Mouse (Mus musculus) liver, embryonic 13.5 days (tissue): ENCODE data around the gene Ptprc. TPM values are rescaled to one million over a fixed set of nuclear protein-coding genes. Genes with fewer than 3 reads are reported as not detected.

ENCODE experiments used
- ATAC-seq: fragments of 200-750 bp; cut with Nextera tagmentation; 2 replicates; pipeline ENCODE4 v1.8.0; 2017; ENCODE audit warnings: low read depth, mild to moderate bottlenecking, moderate number of reproducible peaks, moderate library complexity
- DNase-seq: peaks from one replicate; pipeline ENCODE4 v3.0.0; 2022
- H3K27ac ChIP-seq: fragments of 300-500 bp; sonication (generic); 2 replicates; pipeline ENCODE4 v1.5.1; 2015; ENCODE audit warnings: moderate library complexity, mild to moderate bottlenecking, inconsistent platforms
- H3K27me3 ChIP-seq: fragments of 300-500 bp; sonication (generic); 2 replicates; pipeline ENCODE4 v1.6.1; 2015; ENCODE audit warnings: mild to moderate bottlenecking, inconsistent platforms
- H3K36me3 ChIP-seq: fragments of 300-500 bp; sonication (generic); 2 replicates; pipeline ENCODE4 v1.6.1; 2015; ENCODE audit warnings: mild to moderate bottlenecking, inconsistent platforms
- H3K4me1 ChIP-seq: fragments of 300-500 bp; sonication (generic); replicated peaks from 2 replicates; pipeline ENCODE4 v1.6.1; 2015; ENCODE audit warnings: inconsistent platforms
- H3K4me2 ChIP-seq: fragments of 300-500 bp; sonication (generic); 2 replicates; pipeline ENCODE4 v1.6.1; 2015; ENCODE audit warnings: inconsistent platforms, mild to moderate bottlenecking, moderate library complexity
- H3K4me3 ChIP-seq: fragments of 300-500 bp; sonication (generic); replicated peaks from 2 replicates; pipeline ENCODE4 v1.5.1; 2015; ENCODE audit warnings: mild to moderate bottlenecking, inconsistent platforms
- H3K9ac ChIP-seq: fragments of 300-500 bp; sonication (generic); 2 replicates; pipeline ENCODE4 v1.6.1; 2015; ENCODE audit warnings: mild to moderate bottlenecking, inconsistent platforms
- H3K9me3 ChIP-seq: fragments of 300-500 bp; sonication (generic); replicated peaks from 2 replicates; pipeline ENCODE4 v1.6.1; 2016; ENCODE audit warnings: inconsistent platforms
- WGBS: fragments of 180-500 bp; shearing (Covaris S2); methylation state at CpG from one replicate; pipeline ENCODE4 v1.1.7; 2015; ENCODE audit not compliant: insufficient replicate concordance; 5-methylcytosine and 5-hydroxymethylcytosine counted together
- polyA plus RNA-seq: library from polyadenylated mRNA; unstranded; fragments of >200 nt; fragmentation: Nextera tagmentation; extraction: Ambion mirVana; gene quantifications from 2 replicates; pipeline ENCODE4 v1.2.1, GENCODE M21; 2015

The Ptprc gene
- polyA plus RNA-seq, 1 experiment from 2014 or later, result 5.6 TPM

- 52% methylated on average over 2 of the region's 2 CpGs for WGBS
- no peak overlapping the region for H3K27ac ChIP-seq
Observed at GRCm38 (mm10) chr1:138131739-138132138, 43.8 kb downstream of the Ptprc start.

GRCm38 (mm10) chr1:138130145-138130544 lies 45.4 kb downstream of the Ptprc start:
- DNase-seq (no peak), ATAC-seq (no peak)
- Histone ChIP-seq H3K4me1 (0 out of 2 replicates have a peak, but pooled peaks cover 2% of the 10 kb centered on the region), H3K4me2 (no peak overlapping the region), H3K36me3 (no peaks in the 10 kb centered on the region), H3K9ac (no peak overlapping the region), H3K9me3 (no peaks in the 10 kb centered on the region), H3K27ac (no peak overlapping the region), H3K4me3 (no peak overlapping the region), H3K27me3 (no peaks in the 10 kb centered on the region)
- 43% methylated on average over 4 of the region's 4 CpGs for WGBS

More at GRCm38 (mm10) chr1:138131739-138132138, 43.8 kb downstream of the Ptprc start:
- DNase-seq, result no peak
- Histone ChIP-seq H3K4me2 (no peak overlapping the region), H3K4me3 (no peak overlapping the region), H3K27me3 (no peaks in the 10 kb centered on the region), H3K9me3 (no peaks in the 10 kb centered on the region), H3K4me1 (0 out of 2 replicates have a peak, but pooled peaks cover 5% of the 10 kb centered on the region), H3K9ac (no peak overlapping the region), H3K36me3 (no peaks in the 10 kb centered on the region)
- no peak for ATAC-seq

DNA sequence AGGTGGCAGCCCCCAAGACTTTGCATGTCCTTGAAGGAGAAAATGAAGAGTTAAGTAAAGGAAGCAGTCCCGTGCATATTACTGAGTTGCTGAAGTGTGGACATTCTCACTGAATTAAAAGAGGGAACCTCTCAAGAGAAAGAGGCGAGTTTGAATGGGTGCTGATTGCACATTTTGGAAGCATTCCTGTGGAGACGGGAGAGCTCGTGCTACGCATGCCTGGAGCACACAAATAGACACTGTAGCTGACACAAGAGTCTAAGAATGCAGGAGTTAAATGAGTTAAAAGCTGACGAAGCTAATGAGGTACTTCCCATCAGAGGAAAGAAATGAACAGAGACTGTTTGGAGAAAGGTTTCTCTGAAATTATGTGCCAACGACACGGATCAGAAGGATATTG lies 48.7 kb downstream of the Ptprc start:
- H3K4me3 ChIP-seq, result no peak overlapping the region
- no peak overlapping the region for H3K9ac ChIP-seq
- no peak overlapping the region for H3K4me2 ChIP-seq
- H3K9me3 ChIP-seq, result no peaks in the 10 kb centered on the region
- WGBS, result 67% methylated on average over 8 of the region's 8 CpGs
- no peaks in the 10 kb centered on the region for H3K4me1 ChIP-seq
- H3K36me3 ChIP-seq, result no peaks in the 10 kb centered on the region
- DNase-seq (no peak), ATAC-seq (no peak)
- no peak overlapping the region for H3K27ac ChIP-seq
- H3K27me3 ChIP-seq, result no peaks in the 10 kb centered on the region

DNA sequence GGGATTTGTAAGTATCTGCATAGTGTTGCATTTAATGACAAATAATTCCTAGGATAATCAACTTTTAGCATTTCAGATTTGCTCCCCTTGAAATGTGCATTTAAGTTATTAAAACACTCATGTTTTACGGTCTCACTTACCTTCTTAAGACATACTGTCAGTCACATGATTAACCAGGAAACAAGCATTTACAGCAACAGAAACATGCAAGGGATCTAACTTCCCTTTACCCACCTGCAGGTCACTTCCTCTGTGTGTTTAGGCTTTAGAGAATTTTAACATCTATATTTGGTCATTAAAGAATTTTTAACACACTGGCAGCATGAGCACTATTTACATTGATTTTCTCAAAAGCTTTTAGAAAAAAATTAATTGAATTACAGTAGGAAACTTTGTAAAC lies 50.2 kb downstream of the Ptprc start:
- no peaks in the 10 kb centered on the region for H3K36me3 ChIP-seq
- H3K27me3 ChIP-seq, result no peaks in the 10 kb centered on the region
- DNase-seq, result no peak
- H3K4me2 ChIP-seq, result no peak overlapping the region
- no peak overlapping the region for H3K27ac ChIP-seq
- no peak overlapping the region for H3K9ac ChIP-seq
- 24% methylated on average over 1 of the region's 1 CpGs for WGBS
- ATAC-seq, result no peak
- H3K4me1 ChIP-seq, result no peaks in the 10 kb centered on the region
- H3K9me3 ChIP-seq, result no peaks in the 10 kb centered on the region
- no peak overlapping the region for H3K4me3 ChIP-seq

GRCm38 (mm10) chr1:138123866-138124265 lies 51.6 kb downstream of the Ptprc start:
- no peaks in the 10 kb centered on the region for H3K27me3 ChIP-seq
- no peak overlapping the region for H3K9ac ChIP-seq
- 28% methylated on average over 3 of the region's 3 CpGs for WGBS
- DNase-seq, result no peak
- no peaks in the 10 kb centered on the region for H3K4me1 ChIP-seq
- H3K36me3 ChIP-seq, result no peaks in the 10 kb centered on the region
- no peak overlapping the region for H3K27ac ChIP-seq
- no peak overlapping the region for H3K4me3 ChIP-seq
- H3K4me2 ChIP-seq, result no peak overlapping the region
- no peak for ATAC-seq
- no peaks in the 10 kb centered on the region for H3K9me3 ChIP-seq

DNA sequence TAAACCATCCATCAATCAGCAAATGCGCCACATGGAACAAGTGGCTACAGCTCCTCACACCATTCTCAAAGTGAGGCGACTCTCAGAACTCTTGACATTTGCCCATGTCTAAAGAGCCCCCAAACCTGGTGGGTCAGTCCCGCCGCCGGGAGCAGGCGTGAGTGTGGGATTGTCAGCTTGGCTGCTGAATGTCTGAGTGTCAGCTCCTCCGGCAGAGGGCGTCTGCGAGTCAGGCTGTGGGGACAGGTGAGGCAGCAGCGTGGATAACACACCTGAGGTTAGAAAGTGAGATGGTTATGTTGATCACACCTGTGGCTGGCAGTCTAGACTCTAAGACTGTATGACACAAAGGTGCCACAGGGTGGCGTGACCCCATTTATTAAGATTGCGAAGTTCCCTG lies 55.6 kb downstream of the Ptprc start:
- H3K9ac ChIP-seq, result no peak overlapping the region
- 62% methylated on average over 12 of the region's 12 CpGs for WGBS
- H3K4me2 ChIP-seq, result no peak overlapping the region
- H3K4me3 ChIP-seq, result no peak overlapping the region
- no peak overlapping the region for H3K27ac ChIP-seq
- no peaks in the 10 kb centered on the region for H3K4me1 ChIP-seq
- DNase-seq, result no peak
- no peaks in the 10 kb centered on the region for H3K27me3 ChIP-seq
- H3K9me3 ChIP-seq, result no peaks in the 10 kb centered on the region
- no peak for ATAC-seq
- no peaks in the 10 kb centered on the region for H3K36me3 ChIP-seq

DNA sequence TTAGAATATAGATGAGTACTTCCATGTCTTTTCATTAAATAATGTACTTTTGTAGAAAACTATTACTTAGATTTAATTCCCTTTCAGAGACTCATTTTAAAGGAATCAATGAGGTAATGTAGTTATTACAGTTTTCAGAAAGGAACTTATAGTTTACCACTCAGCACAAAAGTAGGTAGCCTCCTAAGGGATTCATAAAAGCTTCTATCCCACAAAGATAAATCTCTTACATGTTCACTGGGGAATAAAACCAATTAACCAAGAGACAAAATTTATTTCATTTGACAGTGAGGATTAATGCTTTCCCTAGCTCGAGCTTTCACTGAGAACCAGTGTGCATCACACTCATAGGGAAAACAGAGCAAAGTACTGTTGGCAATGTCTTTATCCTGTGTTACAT lies 82.3 kb downstream of the Ptprc start:
- Histone ChIP-seq H3K4me3 (no peak overlapping the region), H3K27me3 (no peaks in the 10 kb centered on the region), H3K4me1 (no peaks in the 10 kb centered on the region), H3K9me3 (no peaks in the 10 kb centered on the region), H3K9ac (no peak overlapping the region), H3K4me2 (no peak overlapping the region), H3K27ac (no peak overlapping the region), H3K36me3 (no peaks in the 10 kb centered on the region)
- DNase-seq (no peak), ATAC-seq (no peak)
- WGBS, result 61% methylated on average over 1 of the region's 1 CpGs

DNA sequence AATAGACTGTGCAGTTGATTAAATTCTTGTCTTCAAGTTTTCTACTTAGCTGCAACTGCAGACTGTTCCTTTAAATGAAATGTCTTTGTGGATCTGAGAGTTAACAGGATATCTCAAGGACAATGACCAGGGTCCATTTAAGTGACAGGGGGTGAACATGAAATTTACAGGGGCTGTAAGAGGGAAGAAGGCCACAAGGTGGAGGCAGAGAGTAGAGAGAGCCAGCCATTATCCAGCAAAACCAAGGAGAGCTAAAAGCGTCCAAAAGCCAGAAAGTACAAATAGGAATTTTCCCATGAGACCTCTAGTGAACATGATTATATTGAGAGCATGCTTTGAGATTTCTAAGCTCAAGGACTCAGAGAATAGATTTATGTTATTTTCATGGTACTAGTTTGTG lies 89.7 kb downstream of the Ptprc start:
- no peaks in the 10 kb centered on the region for H3K27me3 ChIP-seq
- WGBS, result 44% methylated on average over 1 of the region's 1 CpGs
- no peak overlapping the region for H3K27ac ChIP-seq
- H3K36me3 ChIP-seq, result no peaks in the 10 kb centered on the region
- DNase-seq (no peak), ATAC-seq (no peak)
- no peak overlapping the region for H3K4me2 ChIP-seq
- H3K9me3 ChIP-seq, result no peaks in the 10 kb centered on the region
- no peak overlapping the region for H3K4me3 ChIP-seq
- no peak overlapping the region for H3K9ac ChIP-seq
- no peaks in the 10 kb centered on the region for H3K4me1 ChIP-seq

- no peak overlapping the region for H3K9ac ChIP-seq
- no peak overlapping the region for H3K4me3 ChIP-seq
- H3K27ac ChIP-seq, result no peak overlapping the region
- no peaks in the 10 kb centered on the region for H3K36me3 ChIP-seq
- ATAC-seq, result no peak
- no peak for DNase-seq
- no peaks in the 10 kb centered on the region for H3K27me3 ChIP-seq
- H3K4me2 ChIP-seq, result no peak overlapping the region
- H3K9me3 ChIP-seq, result no peaks in the 10 kb centered on the region
- H3K4me1 ChIP-seq, result no peaks in the 10 kb centered on the region
Observed at GRCm38 (mm10) chr1:138083707-138084106, 91.8 kb downstream of the Ptprc start.

DNA sequence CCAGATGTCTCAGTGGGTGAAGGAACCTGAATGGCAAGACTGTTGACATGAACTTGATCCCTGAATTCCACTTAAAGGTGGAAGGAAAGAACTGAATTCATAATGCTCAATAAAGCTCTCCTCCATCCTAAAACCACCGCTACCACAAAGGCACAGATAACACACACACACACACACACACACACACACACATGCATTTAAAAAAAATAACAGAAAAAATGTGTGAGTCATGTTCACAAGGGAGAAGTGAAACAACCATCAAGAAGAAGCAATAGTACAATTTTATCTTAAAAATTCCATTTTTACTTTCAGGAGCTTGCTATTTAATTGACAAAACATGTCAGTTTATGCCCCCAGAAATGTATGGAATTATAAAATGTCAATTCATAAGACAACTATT lies 95.2 kb downstream of the Ptprc start:
- Histone ChIP-seq H3K4me1 (no peaks in the 10 kb centered on the region), H3K4me2 (no peak overlapping the region), H3K27ac (no peak overlapping the region), H3K27me3 (no peaks in the 10 kb centered on the region), H3K9ac (no peak overlapping the region), H3K9me3 (no peaks in the 10 kb centered on the region), H3K4me3 (no peak overlapping the region), H3K36me3 (no peaks in the 10 kb centered on the region)
- ATAC-seq (no peak), DNase-seq (no peak)
- whole genome bisulfite sequencing, result 56% methylated on average over 1 of the region's 1 CpGs

DNA sequence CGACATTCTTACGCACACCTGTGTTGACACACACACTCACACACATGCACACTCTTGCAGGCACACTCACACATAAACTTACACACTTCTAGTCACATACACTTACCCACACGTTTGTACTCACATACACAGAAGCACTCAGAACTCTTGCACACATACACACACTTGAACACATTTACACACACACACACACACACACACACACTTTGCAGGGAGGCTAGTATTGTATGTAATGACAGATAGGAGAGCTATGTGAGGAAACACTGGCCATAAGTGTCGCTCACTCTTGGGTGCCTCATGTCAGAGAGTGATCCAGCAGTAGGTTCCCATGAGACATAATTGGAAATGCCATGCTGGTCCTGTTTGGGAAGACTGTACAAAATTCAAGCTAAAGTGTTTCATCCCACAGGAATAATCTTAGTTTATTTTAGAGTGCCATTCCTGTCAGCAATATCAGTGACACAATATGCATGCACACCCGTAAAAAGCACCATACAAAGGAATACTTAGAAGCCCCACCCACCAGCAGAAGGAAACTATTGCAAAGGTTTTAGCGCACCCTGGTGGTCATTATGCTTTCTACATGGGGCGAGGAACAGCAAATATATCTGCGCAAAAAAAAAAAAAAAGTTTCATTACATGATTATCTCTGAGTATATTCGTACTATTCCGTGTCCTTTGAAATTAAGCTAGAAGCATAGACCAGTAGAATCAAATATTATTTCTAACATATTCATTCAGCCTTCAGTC lies 131.1 kb downstream of the Ptprc start:
- no peak overlapping the region for H3K27ac ChIP-seq
- no peak overlapping the region for H3K4me2 ChIP-seq
- no peaks in the 10 kb centered on the region for H3K4me1 ChIP-seq
- ATAC-seq (peak; percentile 47; the same call in 1 of the 2 replicates), DNase-seq (peak; percentile 34)
- no peak overlapping the region for H3K9ac ChIP-seq
- H3K9me3 ChIP-seq, result no peaks in the 10 kb centered on the region
- no peaks in the 10 kb centered on the region for H3K27me3 ChIP-seq
- no peaks in the 10 kb centered on the region for H3K36me3 ChIP-seq
- H3K4me3 ChIP-seq, result no peak overlapping the region
- 26% methylated on average over 10 of the region's 10 CpGs for WGBS

GRCm38 (mm10) chr1:138040556-138040955 lies 135.0 kb downstream of the Ptprc start:
- Histone ChIP-seq H3K4me3 (no peak overlapping the region), H3K4me2 (no peak overlapping the region), H3K27ac (no peak overlapping the region), H3K9ac (no peak overlapping the region), H3K36me3 (no peaks in the 10 kb centered on the region), H3K4me1 (no peaks in the 10 kb centered on the region), H3K27me3 (no peaks in the 10 kb centered on the region), H3K9me3 (no peaks in the 10 kb centered on the region)
- WGBS, result 53% methylated on average over 5 of the region's 5 CpGs
- DNase-seq (no peak), ATAC-seq (no peak)
